Mouse (Mus musculus): ENCODE measurements around the gene Ttll10. TPM values are rescaled to one million over a fixed set of nuclear protein-coding genes. Genes with fewer than 3 reads are reported as not detected.

Ttll10 gene
- polyA plus RNA-seq, 1 experiment = not detected

GRCm38 (mm10) chr4:156021942-156022419 lies 37.2 kb downstream of the Ttll10 start:
- 81% methylated on average over 9 of the region's 9 CpGs for WGBS
- H3K27ac ChIP-seq (ENCODE audit: insufficient read depth, low read depth, low read length) = no peak overlapping the region
- no peak overlapping the region for H3K4me3 ChIP-seq (ENCODE audit: insufficient read depth, low read depth, low read length)
- no peak for TF ChIP-seq CTCF (IDR thresholded peaks at IDR 0.05; ENCODE audit: insufficient read depth, low read depth, low read length)
- TF ChIP-seq POLR2A (IDR thresholded peaks at IDR 0.05; ENCODE audit: insufficient read depth, low read depth, low read length) = no peak
- H3K4me1 ChIP-seq (ENCODE audit: control insufficient read depth, insufficient read depth, low read length) = peaks cover 3% of the 10 kb centered on the region

- Histone ChIP-seq H3K27ac (ENCODE audit: insufficient read depth, low read depth, low read length) (no peak overlapping the region), H3K4me3 (ENCODE audit: insufficient read depth, low read depth, low read length) (no peak overlapping the region), H3K4me1 (ENCODE audit: control insufficient read depth, insufficient read depth, low read length) (peaks cover 3% of the 10 kb centered on the region)
- 96% methylated on average over 3 of the region's 3 CpGs for WGBS
- no peak for TF ChIP-seq CTCF (IDR thresholded peaks at IDR 0.05; ENCODE audit: insufficient read depth, low read depth, low read length)
- no peak for TF ChIP-seq POLR2A (IDR thresholded peaks at IDR 0.05; ENCODE audit: insufficient read depth, low read depth, low read length)
Observed at GRCm38 (mm10) chr4:156021381-156021780, 37.8 kb downstream of the Ttll10 start.

- TF ChIP-seq CTCF (IDR thresholded peaks at IDR 0.05; ENCODE audit: insufficient read depth, low read depth, low read length) (no peak), POLR2A (IDR thresholded peaks at IDR 0.05; ENCODE audit: insufficient read depth, low read depth, low read length) (no peak)
- Histone ChIP-seq H3K27ac (ENCODE audit: insufficient read depth, low read depth, low read length) (no peak overlapping the region), H3K4me3 (ENCODE audit: insufficient read depth, low read depth, low read length) (no peak overlapping the region), H3K4me1 (ENCODE audit: control insufficient read depth, insufficient read depth, low read length) (no peaks in the 10 kb centered on the region; the same call in 1 of the 2 replicates)
- 91% methylated on average over 12 of the region's 12 CpGs for WGBS
Observed at GRCm38 (mm10) chr4:156019771-156020170, 39.4 kb downstream of the Ttll10 start.

GRCm38 (mm10) chr4:156014436-156014835 lies 44.8 kb downstream of the Ttll10 start:
- no peak for TF ChIP-seq POLR2A (IDR thresholded peaks at IDR 0.05; ENCODE audit: insufficient read depth, low read depth, low read length)
- TF ChIP-seq CTCF (IDR thresholded peaks at IDR 0.05; ENCODE audit: insufficient read depth, low read depth, low read length) = no peak
- H3K4me3 ChIP-seq (ENCODE audit: insufficient read depth, low read depth, low read length) = no peak overlapping the region
- no peaks in the 10 kb centered on the region; the same call in 1 of the 2 replicates for H3K4me1 ChIP-seq (ENCODE audit: control insufficient read depth, insufficient read depth, low read length)
- WGBS = 86% methylated on average over 2 of the region's 2 CpGs
- no peak overlapping the region for H3K27ac ChIP-seq (ENCODE audit: insufficient read depth, low read depth, low read length)

GRCm38 (mm10) chr4:156013637-156014036 lies 45.6 kb downstream of the Ttll10 start, which contains the start of gene Tnfrsf4:
Gene Tnfrsf4, plus strand, starts transcription at chr4:156013843.
- WGBS = 71% methylated on average over 8 of the region's 8 CpGs
- Histone ChIP-seq H3K27ac (ENCODE audit: insufficient read depth, low read depth, low read length) (no peak within 1 kb of the TSS), H3K4me1 (ENCODE audit: control insufficient read depth, insufficient read depth, low read length) (no peaks in the 10 kb centered on the region; the same call in 1 of the 2 replicates), H3K4me3 (ENCODE audit: insufficient read depth, low read depth, low read length) (no peak within 1 kb of the TSS)
- TF ChIP-seq CTCF (IDR thresholded peaks at IDR 0.05; ENCODE audit: insufficient read depth, low read depth, low read length) (no peak), POLR2A (IDR thresholded peaks at IDR 0.05; ENCODE audit: insufficient read depth, low read depth, low read length) (no peak)

- 94% methylated on average over 4 of the region's 4 CpGs for WGBS
- no peak overlapping the region for H3K4me3 ChIP-seq (ENCODE audit: insufficient read depth, low read depth, low read length)
Observed at GRCm38 (mm10) chr4:156008369-156008768, 50.8 kb downstream of the Ttll10 start.

GRCm38 (mm10) chr4:156004109-156004508 lies 55.1 kb downstream of the Ttll10 start:
- no peak overlapping the region for H3K27ac ChIP-seq (ENCODE audit: insufficient read depth, low read depth, low read length)
- no peak for TF ChIP-seq CTCF (IDR thresholded peaks at IDR 0.05; ENCODE audit: insufficient read depth, low read depth, low read length)
- TF ChIP-seq POLR2A (IDR thresholded peaks at IDR 0.05; ENCODE audit: insufficient read depth, low read depth, low read length) = no peak
- H3K4me1 ChIP-seq (ENCODE audit: control insufficient read depth, insufficient read depth, low read length) = no peaks in the 10 kb centered on the region
- 92% methylated on average over 3 of the region's 3 CpGs for WGBS
- H3K4me3 ChIP-seq (ENCODE audit: insufficient read depth, low read depth, low read length) = no peak overlapping the region

More at GRCm38 (mm10) chr4:156008369-156008768, 50.8 kb downstream of the Ttll10 start:
- Histone ChIP-seq H3K4me1 (ENCODE audit: control insufficient read depth, insufficient read depth, low read length) (no peaks in the 10 kb centered on the region), H3K27ac (ENCODE audit: insufficient read depth, low read depth, low read length) (no peak overlapping the region)
- TF ChIP-seq POLR2A (IDR thresholded peaks at IDR 0.05; ENCODE audit: insufficient read depth, low read depth, low read length) (no peak), CTCF (IDR thresholded peaks at IDR 0.05; ENCODE audit: insufficient read depth, low read depth, low read length) (no peak)

- WGBS = 2% methylated on average over 15 of the region's 15 CpGs
- Histone ChIP-seq H3K4me3 (ENCODE audit: insufficient read depth, low read depth, low read length) (peak overlapping the region; percentile 82), H3K27ac (ENCODE audit: insufficient read depth, low read depth, low read length) (peak overlapping the region; percentile 97), H3K4me1 (ENCODE audit: control insufficient read depth, insufficient read depth, low read length) (peaks cover 13% of the 10 kb centered on the region)
- TF ChIP-seq CTCF (IDR thresholded peaks at IDR 0.05; ENCODE audit: insufficient read depth, low read depth, low read length) = no peak
- no peak for TF ChIP-seq POLR2A (IDR thresholded peaks at IDR 0.05; ENCODE audit: insufficient read depth, low read depth, low read length)
Observed at GRCm38 (mm10) chr4:155993606-155994005, 65.6 kb downstream of the Ttll10 start.

GRCm38 (mm10) chr4:155992906-155993547 lies 66.2 kb downstream of the Ttll10 start:
- under 1% methylated on average over 70 of the region's 70 CpGs for WGBS
- Histone ChIP-seq H3K4me3 (ENCODE audit: insufficient read depth, low read depth, low read length) (peak overlapping the region; percentile 82), H3K27ac (ENCODE audit: insufficient read depth, low read depth, low read length) (peak overlapping the region; percentile 97), H3K4me1 (ENCODE audit: control insufficient read depth, insufficient read depth, low read length) (peaks cover 13% of the 10 kb centered on the region)
- TF ChIP-seq CTCF (IDR thresholded peaks at IDR 0.05; ENCODE audit: insufficient read depth, low read depth, low read length) (no peak), POLR2A (IDR thresholded peaks at IDR 0.05; ENCODE audit: insufficient read depth, low read depth, low read length) (peak; percentile 35; the same call in 1 of the 2 replicates)

Data from olfactory bulb, adult 2 months (tissue).